Comparison of ENCODE assay signal across 8 mouse cellular contexts in the genomic region with DNA sequence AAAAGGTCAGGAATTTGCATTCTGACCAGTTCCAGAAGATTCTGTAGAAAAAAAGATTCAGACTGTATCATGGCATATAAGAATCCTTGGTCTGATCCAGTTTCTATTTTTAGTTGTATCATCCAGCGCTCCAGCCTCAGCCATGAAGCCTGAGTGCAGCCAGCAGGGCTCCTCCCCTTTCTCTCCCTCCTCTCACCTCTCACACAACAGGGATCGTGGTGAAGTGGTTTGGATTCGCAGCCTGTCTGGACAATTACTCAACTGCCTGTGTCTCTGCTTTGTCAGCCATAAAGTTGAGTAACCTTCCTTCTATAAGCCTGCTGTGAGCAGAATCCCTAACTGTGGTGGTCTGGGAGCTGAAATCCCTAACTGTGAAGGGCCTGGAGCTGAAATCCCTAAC.
DNase-seq lines count a peak whose midpoint lies in the region; ATAC-seq lines count a peak whose summit lies in the region.

No protein-coding gene starts in this region.

- H3K4me1 ChIP-seq in heart, embryonic 14.5 days (ENCODE audit: control insufficient read depth in 2 of 2, insufficient read depth in 2 of 2, low read length in 2 of 2): peaks cover 8 to 11% of the 10 kb centered on the region in 2 experiments
- peaks cover 23% of the 10 kb centered on the region for H3K4me1 ChIP-seq in limb, embryonic 12.5 days (replicated peaks)
- peaks cover 15% of the 10 kb centered on the region for H3K4me1 ChIP-seq in neural tube, embryonic 13.5 days (replicated peaks)

- H3K36me3 ChIP-seq in heart, embryonic 14.5 days (ENCODE audit: control insufficient read depth, insufficient read depth, low read length): no peaks in the 10 kb centered on the region
- H3K36me3 ChIP-seq in limb, embryonic 12.5 days: no peaks in the 10 kb centered on the region
- H3K36me3 ChIP-seq in neural tube, embryonic 13.5 days: no peaks in the 10 kb centered on the region

- no peaks in the 10 kb centered on the region for H3K9me3 ChIP-seq in heart, embryonic 14.5 days (ENCODE audit: control insufficient read depth, low read length)
- no peaks in the 10 kb centered on the region for H3K9me3 ChIP-seq in limb, embryonic 12.5 days
- no peaks in the 10 kb centered on the region for H3K9me3 ChIP-seq in neural tube, embryonic 13.5 days

- ATAC-seq in heart, embryonic 14.5 days (ENCODE audit: insufficient number of reproducible peaks, insufficient read depth, low FRiP score, low read depth): peak; percentile 36; the same call in 1 of the 2 replicates
- ATAC-seq in limb, embryonic 12.5 days (ENCODE audit: insufficient number of reproducible peaks, insufficient read depth, low FRiP score, low TSS enrichment, low read depth): no peak
- peak; percentile 80 for ATAC-seq in neural tube, embryonic 13.5 days (ENCODE audit: low read depth)

- 3% methylated on average over 3 of the region's 3 CpGs for WGBS in heart, embryonic 14.5 days
- WGBS in limb, embryonic 12.5 days: 7% methylated on average over 3 of the region's 3 CpGs
- WGBS in neural tube, embryonic 13.5 days: 3% methylated on average over 3 of the region's 3 CpGs

- H3K4me2 ChIP-seq in heart, embryonic 14.5 days (ENCODE audit: low read length): peak overlapping the region; percentile 22; the same call in 1 of the 2 replicates
- H3K4me2 ChIP-seq in limb, embryonic 12.5 days: no peak overlapping the region
- no peak overlapping the region for H3K4me2 ChIP-seq in neural tube, embryonic 13.5 days

- H3K9ac ChIP-seq in heart, embryonic 14.5 days (ENCODE audit: low read length): 0 out of 2 replicates have a peak overlapping the region, but pooled peaks have one; percentile 9
- H3K9ac ChIP-seq in limb, embryonic 12.5 days (replicated peaks): no peak overlapping the region
- no peak overlapping the region for H3K9ac ChIP-seq in neural tube, embryonic 13.5 days

- peak; percentile 76 for DNase-seq in adrenal gland, adult 2 months
- DNase-seq in embryo, embryonic 9.5 days (ENCODE audit: extremely low spot score): peak; percentile 59
- no peak for DNase-seq in spleen, adult 18-20 months
- DNase-seq in cerebellum, postnatal 10 days: no peak
- no peak for DNase-seq in T-cell, adult 2 months (ENCODE audit: low spot score)

- H3K27ac ChIP-seq in heart, embryonic 14.5 days (replicated peaks in 1 of 2; ENCODE audit: control insufficient read depth in 1 of 2, insufficient read depth in 1 of 2, low read depth in 2 of 2, low read length in 2 of 2): peak overlapping the region; percentile 61 to 88
- H3K27ac ChIP-seq in limb, embryonic 12.5 days: peak overlapping the region; percentile 37; the same call in 1 of the 2 replicates
- no peak overlapping the region for H3K27ac ChIP-seq in neural tube, embryonic 13.5 days (replicated peaks)

- no peaks in the 10 kb centered on the region for H3K27me3 ChIP-seq in heart, embryonic 14.5 days (ENCODE audit: control insufficient read depth, insufficient read depth, low read length)
- no peaks in the 10 kb centered on the region for H3K27me3 ChIP-seq in limb, embryonic 12.5 days
- no peaks in the 10 kb centered on the region for H3K27me3 ChIP-seq in neural tube, embryonic 13.5 days

- no peak overlapping the region for H3K4me3 ChIP-seq in heart, embryonic 14.5 days (ENCODE audit: control insufficient read depth in 1 of 2, insufficient read depth in 1 of 2, low read depth in 1 of 2, low read length in 2 of 2)
- H3K4me3 ChIP-seq in limb, embryonic 12.5 days (replicated peaks): no peak overlapping the region
- no peak overlapping the region for H3K4me3 ChIP-seq in neural tube, embryonic 13.5 days

Comparison
In these comparisons a context has a peak if more than half of its experiments do, and no peak if none do; other contexts are left out.
1. DNase-seq: peak in adrenal gland, adult 2 months (single experiment) and embryo, embryonic 9.5 days (single experiment); none in spleen, adult 18-20 months (0 of 2), cerebellum, postnatal 10 days (0 of 2) and T-cell, adult 2 months (single experiment).